Mouse (Mus musculus): Measurements from ENCODE around the gene Prickle2. TPM values are rescaled to one million over a fixed set of nuclear protein-coding genes. Genes with fewer than 3 reads are reported as not detected.

Gene Prickle2
- polyA plus RNA-seq, 1 experiment from 2014 or later = 7.7 TPM

Other genes with a start within 250 kb of the Prickle2 start
- 0.49 and 0.61 TPM in 2 replicates for gene A730049H05Rik, start 110.3 kb upstream of the Prickle2 start, polyA plus RNA-seq (2015; fragmentation: Nextera tagmentation; extraction: Ambion mirVana)
- gene Gm15737, start 163.2 kb upstream of the Prickle2 start, polyA plus RNA-seq (2015; fragmentation: Nextera tagmentation; extraction: Ambion mirVana) = 0.05 and 0.15 TPM in 2 replicates
- 30.6 and 45.2 TPM in 2 replicates for gene Adamts9, start 237.3 kb upstream of the Prickle2 start, polyA plus RNA-seq (2015; fragmentation: Nextera tagmentation; extraction: Ambion mirVana)